Mouse (Mus musculus) kidney, adult 2 months (tissue): ENCODE measurements around the gene Cdc73. TPM values are rescaled to one million over a fixed set of nuclear protein-coding genes. Genes with fewer than 3 reads are reported as not detected.
A peak's percentile ranks its signal among the peaks of the same experiment; 100 is the strongest.
"Not testable (repeated sequence)": the region's sequence is repeated elsewhere in the genome, so short reads cannot be mapped to it uniquely, and the experiment has no call there.

Experiments used
- DNase-seq: peaks from one replicate; pipeline ENCODE4 v3.0.0; 2021
- H3K27ac ChIP-seq: fragments of 200-500 bp; 2 replicates; pipeline ENCODE4 v1.5.1; 2012; ENCODE audit warnings: low read depth, low read length, control low read depth, inconsistent platforms; ENCODE audit not compliant: insufficient read depth
- H3K27me3 ChIP-seq: fragments of 200-500 bp; replicated peaks from 2 replicates; pipeline ENCODE4 v1.6.1; 2012; ENCODE audit warnings: mild to moderate bottlenecking, moderate library complexity, low read length, inconsistent platforms; ENCODE audit not compliant: control insufficient read depth, insufficient read depth
- H3K36me3 ChIP-seq: fragments of 200-500 bp; 2 replicates; pipeline ENCODE4 v1.6.1; 2012; ENCODE audit warnings: mild to moderate bottlenecking, moderate library complexity, low read length, inconsistent platforms; ENCODE audit not compliant: control insufficient read depth, insufficient read depth
- H3K4me1 ChIP-seq: fragments of 200-500 bp; 2 replicates; pipeline ENCODE4 v1.6.1; 2011; ENCODE audit warnings: low read length; ENCODE audit not compliant: control insufficient read depth, insufficient read depth
- H3K4me3 ChIP-seq: fragments of 200-500 bp; 2 replicates; pipeline ENCODE4 v1.5.1; 2011; ENCODE audit warnings: mild to moderate bottlenecking, low read depth, low read length, control low read depth; ENCODE audit not compliant: insufficient read depth
- CTCF ChIP-seq: fragments of 200-500 bp; conservative IDR thresholded peaks from 2 replicates; pipeline ENCODE4 v1.5.1; 2011; ENCODE audit warnings: low read depth, mild to moderate bottlenecking, control low read depth, low read length, moderate library complexity, mixed read lengths; ENCODE audit not compliant: insufficient read depth, insufficient read length
- POLR2A ChIP-seq: fragments of 200-500 bp; IDR thresholded peaks from one replicate; pipeline ENCODE4 v1.6.1; 2011; ENCODE audit warnings: low read depth, low read length, control low read depth
- WGBS: fragments of 180-500 bp; shearing (Covaris S2); methylation state at CpG from one replicate; pipeline ENCODE4 v1.1.7; 2018; 5-methylcytosine and 5-hydroxymethylcytosine counted together
- polyA plus RNA-seq: library from polyadenylated mRNA; depleted of rRNA; stranded (reverse); fragments of >200 nt; gene quantifications from 2 replicates; pipeline ENCODE4 v1.2.3, GENCODE M21; 2012

Gene Cdc73
- polyA plus RNA-seq, 1 experiment, result 4.3 TPM

GRCm38 (mm10) chr1:143681108-143681507 is 21.6 kb downstream of the Cdc73 start:
- Histone ChIP-seq H3K27me3 (no peaks in the 10 kb centered on the region), H3K27ac (no peak overlapping the region), H3K4me3 (no peak overlapping the region), H3K36me3 (peaks cover 2% of the 10 kb centered on the region), H3K4me1 (no peaks in the 10 kb centered on the region)
- 85% methylated on average over 5 of the region's 5 CpGs for WGBS
- TF ChIP-seq POLR2A (no peak), CTCF (no peak)
- peak; percentile 60 for DNase-seq

- WGBS, result 89% methylated on average over 4 of the region's 4 CpGs
- no peaks in the 10 kb centered on the region for H3K27me3 ChIP-seq
- H3K4me3 ChIP-seq, result no peak overlapping the region
- no peak overlapping the region for H3K27ac ChIP-seq
- no peak for TF ChIP-seq CTCF
- TF ChIP-seq POLR2A, result no peak
- H3K36me3 ChIP-seq, result no peaks in the 10 kb centered on the region
- DNase-seq, result no peak
- no peaks in the 10 kb centered on the region for H3K4me1 ChIP-seq
These were observed 26.8 kb downstream of the Cdc73 start for GRCm38 (mm10) chr1:143675734-143676361.

- H3K27ac ChIP-seq, H3K27me3 ChIP-seq, DNase-seq, H3K4me1 ChIP-seq, H3K36me3 ChIP-seq, H3K4me3 ChIP-seq: not testable (repeated sequence)
- WGBS, result 97% methylated on average over 4 of the region's 4 CpGs
These were observed 37.9 kb downstream of the Cdc73 start for GRCm38 (mm10) chr1:143664786-143665185.

DNA sequence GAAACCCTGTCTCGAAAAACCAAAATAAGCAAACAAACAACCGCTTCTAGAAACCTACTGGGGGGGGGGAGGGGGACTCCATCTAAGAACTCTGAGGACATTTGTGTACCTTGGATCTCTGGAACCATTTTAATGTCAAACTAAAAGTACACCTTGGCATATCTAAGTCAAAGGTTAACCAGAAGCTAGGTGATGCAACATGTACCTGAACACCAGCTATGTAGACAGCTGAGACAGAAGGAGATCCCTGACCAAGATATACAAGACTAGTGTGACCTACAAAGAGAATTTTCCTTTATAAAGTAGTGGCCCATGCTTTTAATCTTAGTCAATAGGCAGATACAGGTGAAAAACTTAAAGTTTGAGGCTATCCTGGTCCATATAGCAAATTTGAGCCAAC is 39.5 kb downstream of the Cdc73 start:
- TF ChIP-seq POLR2A (no peak), CTCF (no peak)
- 73% methylated on average over 2 of the region's 2 CpGs for WGBS

DNA sequence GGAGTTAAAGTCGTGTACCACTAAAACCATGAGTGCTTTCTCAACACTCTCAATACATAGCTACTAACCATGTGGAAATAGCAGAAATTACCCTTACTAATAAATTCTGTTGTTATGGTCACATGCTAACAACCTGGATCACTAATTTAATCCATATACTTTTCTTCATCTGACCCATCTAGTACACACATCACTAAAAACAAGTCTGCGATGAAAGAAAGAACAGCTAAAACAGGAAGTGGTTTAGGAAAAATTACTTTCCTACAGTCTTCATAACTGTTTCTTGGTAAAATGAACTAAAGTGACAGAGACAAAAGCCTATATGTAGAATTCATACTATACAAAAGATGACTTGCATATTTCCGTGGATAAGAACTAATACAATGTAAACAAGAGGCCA is 49.0 kb downstream of the Cdc73 start:
- Histone ChIP-seq H3K27me3 (no peaks in the 10 kb centered on the region), H3K4me3 (no peak overlapping the region), H3K27ac (no peak overlapping the region), H3K4me1 (no peaks in the 10 kb centered on the region), H3K36me3 (no peaks in the 10 kb centered on the region)
- no peak for DNase-seq
- WGBS, result 83% methylated on average over 3 of the region's 3 CpGs
- TF ChIP-seq POLR2A (no peak), CTCF (no peak)

More for the DNA sequence above, 39.5 kb downstream of the Cdc73 start:
- Histone ChIP-seq H3K27me3 (no peaks in the 10 kb centered on the region), H3K4me1 (no peaks in the 10 kb centered on the region; the same call in 1 of the 2 replicates), H3K4me3 (no peak overlapping the region), H3K27ac (no peak overlapping the region), H3K36me3 (no peaks in the 10 kb centered on the region)
- DNase-seq, result no peak

DNA sequence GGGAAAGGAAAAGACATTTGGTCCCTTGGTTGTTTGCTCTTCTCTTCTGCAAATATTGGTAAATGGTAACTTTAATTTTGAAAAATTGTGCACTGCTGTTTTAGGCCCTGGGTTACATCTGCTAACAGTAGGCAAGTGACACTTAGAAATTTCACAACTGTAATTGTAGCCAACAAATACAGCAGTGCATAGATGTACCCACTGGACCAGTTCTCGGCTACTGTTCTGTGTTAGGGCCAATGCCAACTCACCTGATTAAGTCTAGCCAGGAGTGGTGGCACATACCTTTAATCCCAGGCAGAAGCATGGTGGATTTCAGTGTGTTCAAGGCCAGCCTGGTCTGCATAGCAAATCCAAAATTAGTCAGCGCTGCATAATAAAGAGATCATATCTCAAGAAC is 52.4 kb downstream of the Cdc73 start:
- whole genome bisulfite sequencing, result 93% methylated on average over 2 of the region's 2 CpGs
- TF ChIP-seq CTCF (no peak), POLR2A (no peak)
- no peak for DNase-seq

GRCm38 (mm10) chr1:143646219-143646618 is 56.5 kb downstream of the Cdc73 start:
- Histone ChIP-seq H3K4me1 (no peaks in the 10 kb centered on the region), H3K36me3 (no peaks in the 10 kb centered on the region), H3K27me3 (no peaks in the 10 kb centered on the region), H3K27ac (no peak overlapping the region), H3K4me3 (no peak overlapping the region)
- TF ChIP-seq POLR2A (no peak), CTCF (no peak)
- no peak for DNase-seq
- 89% methylated on average over 4 of the region's 4 CpGs for WGBS

More for the DNA sequence above, 52.4 kb downstream of the Cdc73 start:
- no peak overlapping the region for H3K4me3 ChIP-seq
- H3K4me1 ChIP-seq, result no peaks in the 10 kb centered on the region
- no peak overlapping the region for H3K27ac ChIP-seq
- no peaks in the 10 kb centered on the region for H3K36me3 ChIP-seq
- no peaks in the 10 kb centered on the region for H3K27me3 ChIP-seq

DNA sequence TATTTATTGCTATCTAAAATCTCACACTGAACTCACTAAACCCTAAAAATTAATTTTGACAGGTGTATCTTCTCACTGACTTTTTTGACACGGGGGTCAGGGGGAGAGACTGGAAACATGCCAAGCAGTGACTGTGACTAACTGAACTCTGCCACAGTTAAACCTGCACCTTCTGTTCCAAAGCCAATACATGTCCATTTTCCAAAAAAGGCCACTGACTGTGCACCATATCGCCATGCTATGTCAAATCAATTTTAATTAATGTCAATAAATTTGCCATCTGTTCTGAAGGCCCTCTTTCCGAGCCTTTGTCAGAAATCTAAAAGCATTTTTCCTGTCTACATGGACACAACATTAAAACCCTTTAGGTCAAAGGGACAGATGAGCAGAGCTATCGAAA is 57.3 kb downstream of the Cdc73 start:
- 64% methylated on average over 4 of the region's 4 CpGs for WGBS
- H3K27me3 ChIP-seq, result no peaks in the 10 kb centered on the region
- no peak overlapping the region for H3K27ac ChIP-seq
- H3K36me3 ChIP-seq, result no peaks in the 10 kb centered on the region
- TF ChIP-seq POLR2A (no peak), CTCF (no peak)
- H3K4me1 ChIP-seq, result no peaks in the 10 kb centered on the region
- no peak overlapping the region for H3K4me3 ChIP-seq
- DNase-seq, result no peak
